Mouse (Mus musculus): ENCODE results near the gene Smc5.
A peak's percentile ranks its signal among the peaks of the same experiment; 100 is the strongest.

DNA sequence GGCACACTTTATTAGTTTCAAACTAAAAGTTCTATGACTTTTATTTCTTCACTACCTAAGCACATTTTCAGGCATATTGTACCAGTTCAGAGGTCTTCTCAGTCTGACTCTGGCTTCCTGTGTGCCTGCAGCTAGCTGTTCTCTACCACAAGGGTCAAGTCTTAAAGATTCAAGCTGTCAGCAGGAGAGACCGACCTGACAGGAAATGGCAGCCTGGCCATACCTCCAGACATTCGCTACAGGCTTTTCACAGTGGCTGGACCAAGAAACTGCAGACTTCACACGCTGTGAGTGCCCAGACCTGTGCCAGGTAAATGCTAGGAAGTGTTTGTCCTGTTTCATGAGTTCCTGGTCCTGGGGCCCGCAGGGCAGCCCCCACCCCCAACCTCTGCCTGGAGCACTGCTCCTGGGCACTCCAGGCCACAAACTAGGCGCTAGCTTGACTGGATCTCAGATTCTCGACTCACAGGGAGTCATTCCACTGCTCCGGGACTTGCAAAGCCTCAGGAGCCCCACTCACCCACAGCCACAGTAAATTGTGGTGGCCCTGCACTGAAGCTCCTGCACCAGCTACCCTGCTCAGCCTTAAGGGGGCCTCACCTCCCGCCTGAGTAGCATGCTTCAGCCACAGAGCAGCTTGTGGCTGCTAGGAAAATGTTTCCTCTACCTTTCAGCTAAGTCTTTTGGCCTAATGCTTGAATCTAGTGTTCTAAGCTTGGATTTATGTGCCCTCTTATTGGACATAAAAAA, 8.4 kb upstream of the Smc5 start:
- no peak for TF ChIP-seq EP300 (IDR thresholded peaks at IDR 0.05; ENCODE audit: insufficient read depth, low read depth, low read length)
- TF ChIP-seq CTCF (IDR thresholded peaks at IDR 0.05; ENCODE audit: low read depth, low read length), result peak; percentile 21

Measured in ES-Bruce4 (cell line).